Mouse (Mus musculus) heart, postnatal 25 days (tissue): ENCODE data around the gene Zmym4. TPM values are rescaled to one million over a fixed set of nuclear protein-coding genes. Genes with fewer than 3 reads are reported as not detected.
"Not testable (repeated sequence)": the region's sequence is repeated elsewhere in the genome, so short reads cannot be mapped to it uniquely, and the experiment has no call there.

Source experiments
- DNase-seq: peaks from one replicate; pipeline ENCODE4 v3.0.0; 2022; ENCODE audit warnings: low spot score
- intact Hi-C: fragments of 180-260 bp; cut with DNase I; formaldehyde crosslinking; loops from one replicate; pipeline ENCODE4 v1.15.1; 2025
- total RNA-seq, 2 experiments: library from RNA; stranded (reverse); gene quantifications; 2 replicates each; pipeline ENCODE4 v1.2.3; 2021

Gene Zmym4
- total RNA-seq, 2 experiments from 2014 or later = 16.4 to 21.5 TPM

- no peak for DNase-seq
- intact Hi-C loops = no loop called here
Observed at GRCm38 (mm10) chr4:126957434-126957833, 10.5 kb downstream of the Zmym4 start.

DNA sequence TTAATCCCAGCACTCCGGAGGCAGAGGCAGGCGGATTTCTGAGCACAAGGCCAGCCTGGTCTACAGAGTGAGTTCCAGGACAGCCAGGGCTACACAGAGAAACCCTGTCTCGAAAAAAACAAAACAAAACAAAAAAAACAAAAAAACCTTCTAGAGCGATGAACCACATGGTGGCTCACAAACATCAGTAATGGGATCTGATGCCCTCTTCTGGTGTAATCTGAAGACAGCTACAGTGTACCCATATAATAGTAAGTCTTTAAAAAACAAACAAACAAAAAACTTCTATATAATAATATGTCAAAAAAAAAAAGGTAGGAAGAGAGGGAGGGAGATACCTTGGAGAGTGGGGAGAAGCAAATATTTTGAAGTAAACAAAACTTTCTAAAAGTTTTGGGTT, 17.1 kb downstream of the Zmym4 start:
- DNase-seq, intact Hi-C loops: not testable (repeated sequence)

DNA sequence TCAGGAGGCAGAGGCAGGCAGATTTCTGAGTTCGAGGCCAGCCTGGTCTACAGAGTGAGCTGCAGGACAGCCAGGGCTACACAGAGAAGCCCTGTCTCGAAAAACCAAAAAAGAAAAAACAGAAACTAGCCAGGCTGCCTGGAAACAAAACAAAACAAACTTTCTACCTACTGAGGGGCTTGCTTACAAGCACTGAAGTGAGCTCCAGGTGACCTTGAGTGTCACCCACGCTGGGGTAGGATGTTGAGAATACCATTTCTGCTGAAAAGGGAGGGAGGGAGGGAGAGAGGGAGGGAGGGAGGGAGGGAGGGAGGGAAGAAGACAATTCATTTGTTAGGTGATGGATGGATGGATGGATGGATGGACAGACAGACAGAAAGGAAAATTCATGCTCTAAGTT, 24.5 kb downstream of the Zmym4 start:
- no peak for DNase-seq
- intact Hi-C loops = no loop called here

DNA sequence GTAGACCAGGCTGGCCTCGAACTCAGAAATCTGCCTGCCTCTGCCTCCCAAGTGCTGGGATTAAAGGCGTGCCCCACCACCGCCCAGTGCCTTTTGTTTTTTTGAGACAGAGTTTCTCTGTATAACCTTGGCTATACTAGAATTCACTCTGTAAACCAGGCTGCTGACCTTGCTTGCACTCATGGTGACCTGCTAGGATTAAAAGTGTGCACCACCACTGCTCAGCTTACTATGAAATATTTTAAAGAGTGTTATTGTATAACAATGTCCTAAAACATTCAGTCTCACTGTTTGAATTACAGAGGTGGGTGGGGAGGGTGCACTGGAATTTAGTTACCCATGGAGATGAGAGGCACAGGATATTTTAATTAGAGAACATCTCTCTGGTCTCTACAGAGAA, 25.1 kb downstream of the Zmym4 start:
- intact Hi-C loops = no loop called here
- no peak for DNase-seq

DNA sequence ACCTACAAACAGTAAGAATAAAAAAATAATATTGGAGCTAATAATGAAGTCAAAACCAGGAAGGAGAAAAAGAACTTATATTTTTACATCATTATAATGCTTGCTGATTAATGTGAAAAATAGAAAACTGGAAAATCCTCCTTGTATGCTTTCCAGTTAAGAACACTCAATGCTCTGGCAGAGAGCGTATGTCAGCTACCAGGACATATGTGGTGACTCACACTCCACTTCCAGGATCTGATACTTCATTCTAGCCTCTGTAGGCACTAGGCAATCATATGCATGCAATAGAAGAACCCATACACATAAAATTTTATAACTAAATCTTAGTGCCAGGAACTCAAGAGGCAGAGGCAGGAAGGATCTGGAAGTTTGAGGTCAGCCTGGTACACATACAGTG, 40.2 kb downstream of the Zmym4 start:
- no peak for DNase-seq
- intact Hi-C loops = no loop called here

- DNase-seq = no peak
- intact Hi-C loops = no loop called here
Observed at GRCm38 (mm10) chr4:126889879-126890278, 78.1 kb downstream of the Zmym4 start.

DNA sequence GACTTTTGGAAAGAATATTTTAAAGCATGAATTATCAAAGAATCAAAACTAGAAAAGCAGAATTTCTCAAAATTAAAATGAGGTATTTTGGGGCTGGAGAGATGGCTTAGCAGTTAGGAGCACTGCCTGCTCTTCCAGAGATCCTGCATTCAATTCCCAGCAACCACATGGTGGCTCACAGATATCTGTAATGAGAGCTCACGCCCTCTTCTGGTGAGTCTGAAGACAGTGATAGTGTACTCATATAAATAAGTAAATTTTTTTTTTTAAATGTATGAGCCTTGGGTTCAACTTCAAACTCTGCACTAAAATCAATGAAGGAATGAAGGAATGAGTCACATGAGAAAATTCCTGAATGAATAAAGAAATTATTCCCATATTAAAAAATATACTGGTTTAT, 82.0 kb downstream of the Zmym4 start:
- intact Hi-C loops = no loop called here
- no peak for DNase-seq

DNA sequence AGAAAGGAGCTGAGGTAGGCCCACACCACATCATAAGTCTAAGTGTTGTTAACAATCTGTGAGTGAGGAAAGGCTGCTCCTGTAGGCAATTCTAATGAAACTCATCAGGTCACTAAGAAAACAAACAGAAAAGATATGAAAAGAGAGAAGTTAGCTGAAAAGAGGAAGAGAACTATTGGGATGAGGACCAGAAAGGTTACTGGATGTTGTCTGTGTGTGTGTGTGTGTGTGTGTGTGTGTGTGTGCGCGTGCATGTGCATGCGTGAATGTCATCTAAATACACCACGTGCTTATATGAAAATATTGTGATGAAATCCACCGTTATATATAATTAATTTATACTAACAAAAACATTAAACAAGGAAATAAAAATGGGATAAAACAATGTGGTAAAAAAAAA, 84.3 kb downstream of the Zmym4 start:
- no peak for DNase-seq
- intact Hi-C loops = no loop called here

DNA sequence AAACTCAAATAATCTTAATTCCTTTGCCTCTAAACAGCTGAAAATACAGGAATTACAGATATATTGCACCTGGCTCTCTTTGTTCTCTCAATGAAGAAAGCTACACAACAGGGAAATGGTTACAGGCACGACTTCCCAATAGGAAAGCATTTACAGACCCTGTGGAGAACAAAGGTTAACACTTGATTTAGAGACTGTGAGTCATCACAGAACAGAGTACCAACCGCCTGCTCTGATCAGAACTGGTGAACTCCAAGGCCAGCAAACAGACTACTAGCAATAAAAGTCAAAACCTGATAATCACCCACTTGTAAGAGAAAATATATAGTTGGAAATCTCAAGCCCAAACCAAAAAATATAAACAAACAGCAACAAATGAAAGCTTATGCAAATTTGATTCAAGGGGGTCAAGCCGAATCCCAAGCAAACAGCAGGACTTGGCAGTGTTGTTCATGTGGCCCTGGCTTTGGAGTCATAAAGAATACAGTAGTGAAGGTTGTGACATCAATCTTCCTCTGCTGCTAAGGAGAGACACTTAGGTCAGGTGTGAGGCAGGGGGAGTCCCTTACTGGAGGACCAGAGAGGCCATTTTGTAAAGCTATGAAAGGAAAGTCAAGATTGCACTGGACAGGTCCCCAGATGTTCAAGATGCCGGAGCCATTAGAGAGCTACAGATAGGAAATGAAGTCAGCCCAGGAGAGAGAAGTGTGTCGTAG, 88.2 kb downstream of the Zmym4 start:
- intact Hi-C loops = no loop called here
- no peak for DNase-seq

GRCm38 (mm10) chr4:126872717-126873116, 95.2 kb downstream of the Zmym4 start:
- intact Hi-C loops = no loop called here
- DNase-seq = no peak

DNA sequence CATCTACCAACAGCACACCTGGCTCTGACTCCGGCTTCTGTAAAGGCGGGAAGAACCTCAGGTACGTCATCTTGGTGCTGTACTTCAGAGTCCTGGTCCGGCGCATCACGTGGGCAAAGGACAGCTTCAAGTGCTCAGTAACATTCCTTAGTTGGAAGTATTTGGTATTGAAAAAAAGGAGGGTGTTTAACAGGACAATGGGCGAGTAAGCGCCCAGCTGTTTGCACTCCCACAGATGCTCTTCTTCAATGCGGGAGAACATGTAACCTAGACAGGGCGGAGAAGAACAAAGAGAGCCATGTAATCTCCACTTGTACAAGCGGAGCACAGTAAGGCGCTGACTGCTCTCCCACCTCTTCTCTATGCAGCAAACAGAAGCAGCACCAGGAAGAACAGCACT, 99.2 kb downstream of the Zmym4 start:
- no peak for DNase-seq
- intact Hi-C loops = no loop called here

GRCm38 (mm10) chr4:126861514-126862266, 106.2 kb downstream of the Zmym4 start:
- intact Hi-C loops = no loop called here
- no peak for DNase-seq

GRCm38 (mm10) chr4:126860268-126860986, 107.5 kb downstream of the Zmym4 start:
- no peak for DNase-seq
- intact Hi-C loops = no loop called here

DNA sequence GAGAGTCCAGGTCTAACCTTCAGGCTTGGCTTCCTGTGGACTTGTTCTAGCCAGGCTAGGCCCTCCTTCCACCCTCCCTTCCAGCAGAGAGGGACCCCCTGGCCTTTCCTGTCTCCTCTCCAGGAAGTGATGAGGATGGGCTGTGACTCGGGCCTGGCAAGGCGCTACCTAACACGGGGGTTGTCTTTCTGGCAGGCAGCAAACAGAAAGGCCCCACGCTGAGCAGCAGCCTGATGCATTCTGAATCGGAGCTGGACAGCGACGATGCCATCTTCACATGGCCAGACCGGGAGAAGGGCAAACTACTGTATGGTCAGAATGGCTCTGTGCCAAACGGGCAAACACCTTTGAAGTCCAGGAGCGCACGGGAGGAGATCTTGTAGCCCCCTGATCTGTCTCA, 115.0 kb downstream of the Zmym4 start:
- DNase-seq = no peak
- intact Hi-C loops = no loop called here

DNA sequence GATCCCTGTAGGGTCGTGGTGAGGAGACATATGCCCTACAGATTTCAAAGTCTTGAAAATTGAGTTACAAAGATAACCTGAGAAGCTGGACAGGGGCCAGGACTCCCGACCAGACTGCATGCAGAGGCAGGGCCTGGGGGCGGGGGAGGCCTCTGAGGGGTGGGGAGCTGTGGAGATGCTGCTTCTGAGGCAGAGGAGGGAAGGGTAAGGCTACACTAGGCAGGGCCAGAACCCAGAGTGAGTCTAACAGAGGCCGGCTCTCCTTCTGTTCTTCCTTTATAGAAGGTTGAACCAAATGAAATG, 117.2 kb downstream of the Zmym4 start:
- no peak for DNase-seq
- intact Hi-C loops = no loop called here

DNA sequence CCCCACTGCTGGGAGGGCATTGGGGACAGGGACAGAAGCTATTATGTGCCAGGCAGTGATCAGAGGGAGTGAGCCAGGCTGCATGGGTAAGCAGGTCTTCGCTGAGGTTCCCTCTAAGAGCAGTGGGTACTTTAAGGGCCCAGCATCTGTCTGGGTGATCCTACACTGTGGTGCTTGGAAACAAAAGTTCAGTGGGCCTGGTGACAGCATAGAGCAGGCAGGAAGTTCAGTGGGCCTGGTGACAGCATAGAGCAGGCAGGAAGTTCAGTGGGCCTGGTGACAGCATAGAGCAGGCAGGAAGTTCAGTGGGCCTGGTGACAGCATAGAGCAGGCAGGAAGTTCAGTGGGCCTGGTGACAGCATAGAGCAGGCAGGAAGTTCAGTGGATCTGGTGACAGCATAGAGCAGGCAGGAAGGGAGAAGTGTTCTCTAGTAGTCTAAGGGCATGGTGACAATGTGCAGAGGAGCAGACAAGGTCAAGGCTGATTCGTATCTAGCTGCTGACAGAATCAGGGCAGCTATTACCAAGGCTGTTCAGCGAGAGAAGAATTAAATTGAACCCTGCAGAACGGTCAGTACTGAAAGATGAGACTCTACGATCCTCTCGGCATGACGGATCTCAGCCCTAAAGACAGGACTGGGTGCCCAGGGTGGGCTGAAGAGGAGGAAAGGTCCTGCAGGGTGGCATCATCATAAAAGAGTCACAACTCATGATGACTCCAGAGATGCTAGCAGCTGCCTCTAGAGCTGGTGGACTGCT, 117.7 kb downstream of the Zmym4 start:
- no peak for DNase-seq
- intact Hi-C loops = no loop called here

DNA sequence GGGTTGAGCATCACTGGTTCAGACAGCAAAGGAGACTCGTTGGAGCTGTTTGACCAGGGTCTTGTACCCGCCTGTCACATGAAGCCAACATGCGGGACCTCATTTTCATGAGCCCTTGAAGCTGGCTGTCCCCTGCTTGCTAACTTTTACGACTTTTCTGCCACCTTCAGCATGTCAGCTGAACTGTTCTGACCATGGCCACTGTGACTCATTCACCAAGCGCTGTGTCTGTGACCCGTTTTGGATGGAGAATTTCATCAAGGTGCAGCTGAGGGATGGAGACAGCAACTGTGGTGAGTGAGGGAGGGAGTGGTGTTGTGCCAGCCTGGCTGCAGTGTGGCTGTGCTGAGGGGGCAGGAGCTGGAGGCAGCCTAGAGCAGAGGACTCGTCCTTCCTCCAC, 121.0 kb downstream of the Zmym4 start:
- intact Hi-C loops = no loop called here
- no peak for DNase-seq

- intact Hi-C loops = no loop called here
- DNase-seq = no peak
Observed at GRCm38 (mm10) chr4:126845664-126846063, 122.3 kb downstream of the Zmym4 start.

- intact Hi-C loops = no loop called here
Observed at GRCm38 (mm10) chr4:126842911-126843310, 125.0 kb downstream of the Zmym4 start.

GRCm38 (mm10) chr4:126840996-126841560, 126.9 kb downstream of the Zmym4 start:
- intact Hi-C loops = loop anchor here (2.0 kb wide), 3 partner anchors 94 to 286 kb away; no protein-coding TSS in a partner anchor
- no peak for DNase-seq

More at GRCm38 (mm10) chr4:126842911-126843310, 125.0 kb downstream of the Zmym4 start:
- no peak for DNase-seq
